Mouse (Mus musculus) 416B (cell line): ENCODE data around the gene Gm19684.
"Not testable (repeated sequence)": the region's sequence is repeated elsewhere in the genome, so short reads cannot be mapped to it uniquely, and the experiment has no call there.

Experiments used
- DNase-seq: peaks from one replicate; pipeline ENCODE4 v3.0.0; 2011; ENCODE audit warnings: low read depth

Gene Gm19684

DNA sequence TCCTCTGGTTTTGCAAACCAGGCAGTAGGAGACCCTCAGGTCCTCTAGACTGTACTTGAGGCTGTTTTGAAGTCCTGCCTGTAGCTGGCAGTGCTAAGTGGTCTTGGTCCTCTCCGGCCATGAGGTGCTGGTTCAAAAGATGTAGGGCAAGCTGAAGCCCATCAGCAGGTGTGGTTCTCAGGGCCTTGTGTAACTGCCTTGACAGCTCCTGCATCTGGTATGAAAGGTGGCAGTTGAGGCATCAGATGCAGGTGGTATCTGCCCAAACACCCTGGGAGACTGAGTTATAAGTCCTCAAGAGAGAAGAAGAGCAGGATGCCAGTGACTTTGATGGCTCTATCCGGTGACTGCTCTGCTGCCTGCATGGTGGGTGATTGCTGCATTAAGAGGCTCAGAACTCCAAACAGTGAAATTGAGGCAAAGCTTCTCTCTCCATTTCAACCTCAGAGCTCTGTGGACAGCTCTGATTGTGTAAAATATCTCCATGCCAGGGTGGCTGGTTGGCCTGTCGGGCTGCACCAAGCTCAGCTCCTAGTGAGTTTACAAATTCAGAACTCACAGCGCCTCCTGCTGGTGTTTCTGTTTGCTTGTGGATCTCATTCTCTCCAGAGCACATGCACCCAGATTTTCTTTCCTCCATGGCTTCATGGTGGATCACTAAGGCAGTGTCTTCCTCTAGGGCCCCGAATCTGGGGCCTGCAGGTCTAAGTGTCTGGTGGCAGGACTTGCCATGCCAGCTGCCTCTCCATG lies 10.2 kb downstream of the Gm19684 start:
- peak; percentile 23 for DNase-seq

DNA sequence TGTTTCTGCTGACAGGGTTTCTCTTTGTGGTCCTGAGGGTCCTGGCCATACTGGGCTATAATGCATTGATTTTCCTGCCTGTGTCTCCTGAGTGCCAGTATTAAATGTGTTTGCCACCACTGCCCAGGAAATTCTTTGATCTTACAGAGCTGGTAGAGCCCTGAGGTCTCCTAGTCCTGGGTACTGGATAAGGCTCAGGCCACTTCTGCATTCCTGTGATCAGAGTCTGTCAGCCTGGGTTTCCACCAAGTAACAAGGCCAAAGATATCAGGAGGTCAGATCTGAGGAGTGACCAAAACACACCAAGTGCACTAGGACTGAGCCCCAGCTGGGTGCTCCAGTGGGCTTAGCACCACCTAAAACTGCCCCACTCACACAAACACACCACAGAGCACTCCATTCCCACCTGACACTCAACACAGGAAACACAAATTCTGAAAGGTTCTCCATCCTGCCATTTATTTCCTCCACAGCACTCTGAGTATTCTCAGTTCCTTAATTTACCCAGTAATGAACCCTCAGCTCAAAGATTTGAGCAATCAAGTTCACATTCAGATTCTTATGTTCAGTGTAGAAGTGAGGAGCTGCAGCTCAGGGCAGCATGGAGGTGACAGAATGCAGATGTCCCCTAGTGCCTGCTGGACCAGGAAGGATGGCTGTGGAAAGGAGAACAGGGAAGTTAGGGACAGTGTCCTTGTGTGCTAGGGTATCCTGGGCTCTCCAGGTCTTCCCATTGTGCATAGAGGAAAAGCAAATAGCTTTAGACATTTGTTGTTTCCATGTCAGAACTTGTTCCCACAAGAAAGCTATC lies 14.1 kb downstream of the Gm19684 start:
- DNase-seq: not testable (repeated sequence)

DNA sequence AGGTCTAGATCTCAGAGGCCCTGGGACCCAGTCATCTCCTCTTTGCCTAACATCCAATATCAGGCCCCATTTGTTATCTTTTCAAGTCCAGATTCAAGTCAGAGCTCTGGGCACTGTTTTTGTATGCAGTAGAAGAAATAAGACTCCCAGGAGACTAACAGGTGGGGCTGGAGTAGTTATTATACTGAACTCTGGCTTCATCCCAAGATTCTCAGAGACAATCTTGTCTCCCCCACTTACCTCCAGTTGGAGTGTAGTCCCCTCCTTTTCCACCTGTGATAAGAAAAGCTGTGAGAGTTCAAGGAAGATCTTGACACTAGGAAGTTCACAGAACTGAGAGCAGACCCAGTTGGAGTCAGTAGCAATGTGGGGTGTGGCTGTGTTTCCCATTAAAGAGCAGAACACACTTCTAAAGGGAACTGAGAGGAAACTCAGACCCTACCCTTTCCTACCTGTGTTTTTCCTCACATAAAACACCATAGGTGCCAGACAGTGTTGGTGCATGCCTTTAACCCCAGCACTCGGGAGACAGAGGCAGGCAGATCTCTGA lies 14.9 kb downstream of the Gm19684 start:
- DNase-seq: not testable (repeated sequence)

DNA sequence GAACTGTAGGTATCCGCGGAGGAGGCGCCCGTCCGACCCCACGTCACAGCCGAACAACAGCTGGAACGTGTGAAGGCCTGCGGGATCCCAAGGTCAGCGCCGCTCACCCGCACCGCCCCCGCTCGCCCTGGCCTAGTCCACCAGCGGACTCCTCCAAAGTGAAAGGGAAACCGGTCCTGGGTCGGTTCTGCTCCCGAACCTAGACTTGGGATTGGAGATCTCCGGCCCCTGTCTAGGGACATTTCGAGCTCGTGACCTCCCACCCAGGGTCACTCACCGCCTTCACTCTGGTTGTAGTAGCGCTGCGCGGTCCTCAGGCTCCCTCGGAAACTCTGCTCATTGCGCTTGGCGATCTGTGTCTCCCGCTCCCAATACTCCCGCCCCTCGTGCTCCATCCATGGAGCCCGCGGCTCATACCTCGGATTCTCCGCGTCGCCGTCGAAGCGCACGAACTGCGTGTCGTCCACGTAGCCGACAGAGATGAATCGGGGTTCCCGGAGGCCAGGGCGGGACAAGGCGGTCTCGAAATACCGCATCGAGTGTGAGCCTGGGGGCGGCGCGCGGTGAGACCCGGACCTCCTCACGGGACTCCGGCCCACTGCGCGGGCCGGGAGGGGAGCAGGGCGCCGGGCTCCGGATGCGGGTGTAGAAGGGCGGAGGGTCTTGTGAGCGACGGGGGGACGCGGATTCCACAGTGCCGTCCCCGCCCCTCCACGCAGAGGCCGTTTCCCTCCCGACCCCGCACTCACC lies 23.8 kb downstream of the Gm19684 start:
- peak; percentile 42 for DNase-seq

DNA sequence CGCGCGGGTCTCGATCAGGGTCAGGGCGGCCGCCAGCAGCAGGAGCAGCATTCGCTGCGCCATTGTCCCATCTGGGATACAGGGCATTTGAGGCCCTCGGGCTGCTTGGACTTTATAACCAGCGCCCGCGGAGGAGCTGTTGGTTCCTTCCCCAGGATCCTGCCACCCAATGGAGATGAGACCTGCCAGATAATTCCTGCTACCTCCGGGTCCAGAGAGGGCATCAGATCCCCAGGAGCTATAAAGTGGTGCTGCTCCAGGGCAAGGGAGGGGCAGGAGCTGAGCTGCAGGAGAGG lies 24.3 kb downstream of the Gm19684 start:
- DNase-seq: not testable (repeated sequence)

DNA sequence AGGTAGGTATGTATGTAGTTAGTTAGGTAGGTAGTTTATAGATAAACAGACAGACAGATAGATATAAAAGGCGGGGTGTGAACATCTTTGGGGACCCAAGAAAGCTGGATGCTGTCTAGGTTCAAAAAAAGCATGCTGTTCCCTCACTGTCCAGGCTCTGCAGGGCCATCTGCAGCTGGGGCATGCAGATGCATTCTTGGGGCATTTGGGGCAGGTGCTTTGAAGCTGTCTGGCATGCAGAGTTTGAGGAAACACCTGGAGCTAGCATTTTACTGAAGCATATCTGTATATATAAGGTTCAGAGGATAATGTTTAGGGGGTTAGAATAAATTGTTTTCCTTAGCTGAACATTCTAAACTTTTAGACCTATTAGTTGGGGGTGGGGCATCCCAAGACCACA lies 25.5 kb downstream of the Gm19684 start:
- not testable (repeated sequence) for DNase-seq

DNA sequence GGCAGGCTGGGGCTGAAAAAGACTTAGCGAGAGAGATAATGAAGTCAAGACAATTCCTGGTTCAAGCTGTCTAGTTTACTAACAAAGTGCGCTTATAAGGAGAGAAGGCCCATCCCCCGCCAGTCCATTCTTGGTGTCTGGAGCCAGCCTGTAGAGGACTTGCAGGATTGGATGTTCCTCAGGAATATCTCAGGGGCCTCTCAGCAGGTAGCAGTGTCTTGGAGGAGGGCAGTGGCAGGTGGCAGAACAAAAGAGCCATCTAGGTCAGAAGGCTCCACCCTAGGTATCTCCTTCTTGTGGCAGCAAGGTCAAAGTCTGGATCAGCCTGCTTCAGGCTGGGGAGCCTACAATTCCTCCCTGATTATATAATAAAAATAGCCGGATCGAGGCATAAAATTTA lies 27.0 kb downstream of the Gm19684 start:
- DNase-seq: not testable (repeated sequence)

DNA sequence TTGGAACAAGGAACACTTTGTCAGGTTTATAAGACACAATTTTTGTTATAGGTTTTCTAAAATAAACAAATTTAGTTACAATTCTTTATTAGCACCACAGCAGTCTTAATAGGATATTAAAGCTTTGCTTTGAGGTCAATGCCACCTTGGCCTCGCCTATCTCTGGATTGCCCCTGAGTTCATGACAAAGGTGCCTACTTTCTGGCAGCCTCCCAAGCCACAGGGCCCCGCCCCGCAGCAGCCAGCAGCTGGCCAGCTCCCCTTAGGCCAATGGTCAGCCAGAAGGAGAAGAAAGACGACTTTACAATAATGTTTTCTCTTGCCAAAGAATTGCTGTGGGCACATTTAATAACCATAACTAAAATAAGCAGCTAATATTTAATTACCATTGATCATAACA lies 29.7 kb downstream of the Gm19684 start:
- peak; percentile 53 for DNase-seq

DNA sequence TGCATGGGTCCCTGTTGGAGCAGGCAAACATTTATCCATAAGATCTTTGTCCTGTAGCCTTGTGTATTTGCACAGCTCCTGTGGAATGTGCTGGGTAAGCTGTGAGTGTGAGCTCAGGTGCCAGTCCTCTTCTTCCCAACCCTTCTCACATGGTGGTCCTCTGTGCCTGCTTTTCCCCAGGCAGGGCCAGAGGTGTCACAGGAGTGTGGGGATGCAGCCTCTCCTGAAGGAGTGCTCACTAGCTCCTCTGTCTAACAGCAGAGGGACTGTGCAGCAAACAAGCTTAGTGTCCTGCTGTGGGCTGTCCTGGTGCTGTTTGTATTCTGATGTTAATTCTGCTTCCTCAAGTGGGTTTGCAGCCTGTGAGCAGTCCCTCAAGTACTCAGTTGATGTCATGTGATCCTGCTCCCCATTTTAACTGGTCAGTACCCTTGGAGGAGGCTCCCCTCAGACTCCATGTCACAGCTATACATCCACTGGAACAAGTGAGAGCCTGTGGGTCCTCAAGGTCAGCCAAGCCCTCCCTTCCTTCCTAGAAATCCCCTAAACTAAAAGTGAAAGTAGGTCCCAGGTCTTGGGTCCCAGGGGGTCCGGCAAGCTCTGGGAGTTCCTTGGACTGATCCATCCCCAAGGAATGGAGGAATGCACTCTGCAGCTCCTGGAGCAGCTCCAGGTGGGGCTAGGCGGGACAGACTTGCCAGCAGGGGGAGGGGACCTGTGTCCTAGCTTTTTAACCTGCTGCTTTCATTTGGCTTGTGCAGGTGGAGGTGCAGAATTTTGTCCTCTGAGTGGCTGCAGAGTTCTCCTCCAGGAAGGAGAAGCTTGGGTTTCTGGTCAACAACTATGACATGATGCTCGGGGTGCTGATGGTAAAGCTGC lies 33.0 kb downstream of the Gm19684 start:
- peak; percentile 54 for DNase-seq

DNA sequence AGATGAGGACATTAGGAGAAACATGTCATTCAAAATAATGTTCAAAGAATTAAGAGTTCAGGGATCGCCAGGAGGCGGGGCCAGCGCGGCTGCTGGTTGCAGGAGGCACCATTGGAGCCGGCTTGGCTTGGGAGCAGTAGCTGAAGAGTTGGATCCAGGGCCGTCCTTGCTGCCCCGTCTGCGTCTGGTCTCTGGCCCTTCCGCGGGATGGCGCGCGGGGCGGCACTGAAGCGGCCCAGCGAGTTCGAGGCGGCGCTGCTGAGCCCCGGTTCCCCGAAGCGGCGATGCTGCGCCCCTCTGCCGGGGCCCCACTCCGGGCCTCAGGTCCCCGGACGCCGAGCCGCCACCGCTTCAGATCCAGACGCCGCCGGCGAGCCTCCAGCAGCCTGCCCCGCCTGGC lies 36.3 kb downstream of the Gm19684 start:
- not testable (repeated sequence) for DNase-seq

DNA sequence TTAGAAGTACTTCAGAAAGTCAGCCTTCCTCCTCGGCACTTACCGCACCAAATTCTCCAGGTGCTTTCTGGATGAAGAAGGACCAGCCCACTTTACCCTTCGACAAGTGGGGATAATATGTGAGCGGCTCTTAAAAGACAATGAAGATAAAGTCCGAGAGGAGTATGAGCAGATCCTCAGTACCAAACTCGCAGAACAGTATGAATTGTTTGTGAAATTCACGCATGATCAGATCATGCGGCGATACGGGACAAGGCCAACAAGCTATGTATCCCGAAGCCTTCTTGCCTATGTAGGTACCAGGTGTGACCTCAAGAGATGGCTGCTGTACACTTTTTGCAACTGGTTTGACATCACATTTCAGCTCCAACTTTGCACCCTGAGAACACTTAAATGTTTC lies 36.8 kb downstream of the Gm19684 start:
- DNase-seq: not testable (repeated sequence)

DNA sequence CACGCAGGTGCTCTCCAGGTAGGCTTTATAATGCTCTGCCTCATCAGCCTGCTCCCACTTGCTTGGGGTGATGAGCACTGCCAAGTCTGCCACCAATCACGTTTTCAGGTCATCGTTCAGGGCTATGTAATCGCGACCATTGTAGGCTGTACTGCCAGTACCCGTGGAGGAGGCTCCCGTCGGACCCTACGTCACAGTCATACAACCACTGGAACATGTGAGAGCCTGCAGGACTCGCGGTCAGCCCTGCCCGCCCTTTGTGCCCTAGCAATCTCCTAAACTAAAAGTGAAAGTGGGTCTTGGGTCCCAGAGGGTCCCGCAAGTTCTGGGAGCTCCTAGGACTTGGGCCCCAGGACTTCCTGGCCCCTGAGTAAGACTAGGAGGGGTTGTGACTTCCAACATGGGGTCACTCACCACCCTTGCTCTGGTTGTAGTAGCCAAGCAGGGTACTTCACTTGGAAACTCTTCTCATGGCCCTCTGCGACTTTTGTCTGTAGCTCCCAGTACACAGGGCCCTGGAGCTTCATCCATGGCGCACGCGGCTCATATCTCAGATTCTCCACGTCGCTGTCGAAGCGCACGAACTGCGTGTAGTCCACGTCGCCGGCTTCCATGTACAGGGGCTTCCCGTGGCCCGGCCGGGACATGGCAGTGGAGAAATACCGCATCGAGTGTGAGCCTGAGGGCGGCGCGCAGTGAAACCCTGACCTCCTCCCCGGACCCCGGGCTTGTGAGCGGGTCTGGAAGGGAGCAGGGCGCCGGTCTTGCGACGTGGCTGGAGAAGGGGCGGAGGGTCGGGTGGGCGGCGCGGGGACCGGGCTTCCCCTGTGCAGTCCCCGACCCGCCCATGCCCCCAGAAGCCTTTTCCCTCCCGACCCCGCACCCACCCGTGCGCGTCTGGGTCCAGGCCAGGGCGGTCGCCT lies 39.9 kb downstream of the Gm19684 start:
- no peak for DNase-seq

DNA sequence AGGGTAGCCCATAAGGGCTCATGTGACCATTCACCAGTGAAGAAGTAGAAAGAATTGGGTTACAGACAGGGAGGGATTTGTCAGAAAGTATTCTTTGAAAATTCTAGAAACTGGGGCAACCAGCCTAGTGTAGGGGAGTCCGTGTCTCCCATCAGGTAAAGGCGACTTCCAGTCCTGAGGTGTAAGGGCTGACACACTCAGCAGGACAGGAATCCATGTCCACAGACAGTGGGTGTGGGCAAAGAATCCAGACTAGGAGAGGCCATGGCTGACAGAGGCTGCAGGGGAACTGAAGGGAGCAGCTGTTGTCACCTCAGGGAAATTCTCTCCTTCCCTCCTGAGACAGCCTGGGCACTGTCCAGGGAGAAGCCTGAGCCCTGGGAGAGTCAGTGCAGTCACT lies 45.4 kb downstream of the Gm19684 start:
- DNase-seq: not testable (repeated sequence)

DNA sequence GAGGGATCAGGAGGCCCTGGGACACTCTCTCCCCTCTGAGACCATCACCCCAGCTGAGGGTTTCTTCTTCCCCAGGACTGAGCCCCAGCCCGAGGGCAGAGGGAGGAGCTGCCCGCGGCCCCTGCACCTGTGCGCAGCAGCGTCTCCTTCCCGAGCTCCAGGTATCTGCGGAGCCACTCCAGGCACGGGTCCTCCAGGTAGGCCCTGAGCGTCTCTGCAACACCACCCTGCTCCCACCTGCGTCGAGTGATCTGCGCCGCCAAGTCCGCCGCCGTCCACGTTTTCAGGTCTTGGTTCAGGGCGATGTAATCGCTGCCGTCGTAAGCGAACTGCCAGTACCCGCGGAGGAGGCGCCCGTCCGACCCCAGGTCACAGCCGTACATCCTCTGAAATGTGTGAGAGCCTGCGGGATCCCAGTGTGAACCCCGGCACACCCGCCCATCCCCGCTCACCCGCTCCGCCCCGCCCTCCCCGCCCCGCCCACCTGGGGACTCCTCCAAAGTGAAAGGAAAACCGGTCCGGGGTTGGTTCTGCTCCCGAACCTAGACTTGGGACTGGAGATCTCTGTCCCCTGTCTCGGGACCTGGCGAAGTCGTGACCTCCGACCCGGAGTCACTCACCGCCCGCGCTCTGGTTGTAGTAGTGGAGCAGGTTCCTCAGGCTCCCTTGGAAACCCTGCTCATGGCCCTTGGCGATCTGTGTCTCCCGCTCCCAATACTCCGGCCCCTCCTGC lies 46.0 kb downstream of the Gm19684 start:
- DNase-seq: peak; percentile 14

DNA sequence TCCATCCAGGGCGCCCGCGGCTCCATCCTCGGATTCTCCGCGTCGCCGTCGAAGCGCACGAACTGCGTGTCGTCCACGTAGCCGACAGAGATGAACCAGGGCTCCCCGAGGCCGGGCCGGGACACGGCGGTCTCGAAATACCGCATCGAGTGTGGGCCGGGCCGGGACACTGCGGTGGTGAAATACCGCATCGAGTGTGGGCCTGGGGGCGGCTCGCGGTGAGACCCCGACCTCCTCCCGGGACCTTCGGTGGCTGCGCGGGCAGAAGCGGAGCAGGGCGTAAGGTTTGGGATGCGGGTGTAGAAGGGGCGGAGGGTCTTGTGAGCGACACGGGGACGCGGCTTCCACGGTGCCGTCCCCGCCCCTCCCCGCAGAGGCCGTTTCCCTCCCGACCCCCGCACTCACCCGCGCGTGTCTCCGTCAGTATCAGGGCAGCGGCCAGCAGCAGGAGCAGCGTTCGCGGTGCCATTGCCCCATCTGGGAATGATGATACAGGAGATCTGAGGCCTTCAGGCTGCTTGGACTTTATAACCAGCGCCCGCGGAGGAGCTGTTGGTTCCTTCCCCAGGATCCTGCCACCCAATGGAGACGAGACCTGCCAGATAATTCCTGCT lies 46.7 kb downstream of the Gm19684 start, which contains the start of gene Gm8909:
Gene Gm8909, minus strand, starts transcription at position 499 of the 614 bp plus-strand sequence.
- no peak for DNase-seq

DNA sequence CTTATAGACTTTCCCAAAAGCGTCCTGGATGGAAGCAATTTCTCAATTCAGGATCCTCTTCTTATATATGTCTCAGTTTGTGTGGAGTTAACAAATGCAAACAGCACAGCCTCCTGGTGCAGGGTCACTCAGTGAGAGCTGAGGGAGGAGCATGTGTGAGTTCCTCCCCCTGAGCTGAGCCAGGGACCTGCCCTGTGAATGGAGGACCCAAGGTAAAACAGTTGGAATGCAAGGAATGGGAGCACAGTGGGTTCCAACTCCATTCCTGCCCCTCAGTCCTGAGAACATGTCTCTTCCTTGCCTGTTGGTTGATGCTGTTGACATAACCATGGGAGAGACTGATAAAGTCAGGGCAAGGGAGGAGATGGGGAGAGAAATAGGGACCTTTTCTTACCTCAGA lies 47.6 kb downstream of the Gm19684 start:
- DNase-seq: not testable (repeated sequence)

DNA sequence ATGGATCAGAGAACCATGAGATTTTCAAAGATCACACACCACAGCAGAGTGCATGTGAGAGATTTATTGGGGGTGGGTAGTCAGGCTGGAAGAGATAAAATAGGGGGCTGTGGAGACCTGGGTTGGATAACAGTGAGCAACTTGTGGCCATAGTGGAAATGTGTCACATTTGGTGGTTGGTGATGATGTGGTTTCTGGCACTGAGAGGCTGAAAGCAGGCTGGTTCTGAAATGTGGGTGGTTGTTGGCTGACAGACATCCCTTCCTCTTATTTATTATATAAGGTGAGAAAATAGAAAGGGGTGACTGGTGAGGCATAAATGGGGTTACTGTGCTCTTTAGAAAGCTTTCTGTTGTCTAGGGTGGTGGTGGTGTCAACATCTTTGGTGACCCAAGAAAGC lies 48.3 kb downstream of the Gm19684 start:
- DNase-seq: peak; percentile 25

DNA sequence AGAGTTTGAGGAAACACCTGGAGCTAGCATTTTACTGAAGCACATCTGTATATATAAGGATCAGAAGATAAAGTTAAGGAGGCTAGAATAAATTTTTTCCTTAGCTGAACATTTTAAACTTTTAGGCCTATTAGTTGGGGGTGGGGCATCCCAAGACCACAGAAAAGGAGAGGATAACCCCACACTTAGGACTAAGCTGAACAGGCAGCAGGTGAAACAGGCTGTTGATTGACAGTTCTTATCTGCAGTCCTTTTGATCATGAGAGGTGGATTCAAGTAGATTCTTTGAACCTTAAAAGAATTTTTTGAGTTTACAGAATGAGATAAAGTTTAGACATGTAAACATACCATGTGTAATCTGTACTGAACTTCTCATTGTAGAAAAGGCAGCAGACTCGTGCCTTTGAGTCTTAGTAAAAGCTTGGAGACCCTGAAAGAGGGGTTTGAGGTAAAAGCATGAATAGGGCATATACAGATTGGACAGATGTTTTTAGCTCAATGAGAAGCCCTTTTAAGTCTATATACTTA lies 48.9 kb downstream of the Gm19684 start:
- no peak for DNase-seq

DNA sequence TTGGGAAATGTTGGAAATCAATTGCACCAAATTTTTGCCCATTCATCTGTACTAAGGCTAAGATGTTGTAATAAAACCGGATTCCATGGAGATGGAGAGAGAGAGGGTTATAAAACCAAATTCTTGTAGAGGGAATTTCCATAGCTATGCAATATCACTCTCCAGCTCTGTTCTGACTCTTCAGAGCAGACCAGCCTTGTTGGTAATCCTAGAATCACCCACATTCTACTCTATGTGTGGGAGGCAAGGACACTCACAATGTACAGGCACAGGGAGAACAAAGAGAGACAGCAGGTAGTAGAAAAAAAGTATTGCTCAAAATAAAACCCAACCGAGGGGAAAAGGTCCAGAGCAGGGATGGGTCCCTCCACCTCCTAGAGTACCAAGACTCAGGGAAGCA lies 54.7 kb downstream of the Gm19684 start:
- DNase-seq: not testable (repeated sequence)
